Mouse (Mus musculus): ENCODE measurements around the gene Tspo.

The Tspo gene

DNA sequence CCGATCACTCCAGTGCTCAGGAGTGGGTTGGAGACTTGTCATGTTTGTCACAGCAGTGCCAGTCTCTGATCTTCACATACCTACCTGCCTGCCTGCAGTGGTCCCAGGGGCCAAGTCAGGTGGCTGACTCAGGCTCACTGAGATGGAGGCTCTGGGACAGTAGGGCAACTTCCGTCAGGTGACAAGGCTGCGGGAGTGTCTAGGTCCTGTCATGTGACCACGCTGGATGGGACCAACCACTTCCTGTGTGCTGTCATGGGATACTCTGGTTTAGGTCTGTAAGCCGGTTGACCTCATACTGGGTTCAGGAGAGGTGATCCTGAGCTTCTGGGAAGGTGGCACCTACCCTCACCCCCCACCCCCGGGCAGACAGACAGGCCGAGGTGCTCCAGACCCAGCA is 17.4 kb upstream of the Tspo start:
- no peak for DNase-seq

DNA sequence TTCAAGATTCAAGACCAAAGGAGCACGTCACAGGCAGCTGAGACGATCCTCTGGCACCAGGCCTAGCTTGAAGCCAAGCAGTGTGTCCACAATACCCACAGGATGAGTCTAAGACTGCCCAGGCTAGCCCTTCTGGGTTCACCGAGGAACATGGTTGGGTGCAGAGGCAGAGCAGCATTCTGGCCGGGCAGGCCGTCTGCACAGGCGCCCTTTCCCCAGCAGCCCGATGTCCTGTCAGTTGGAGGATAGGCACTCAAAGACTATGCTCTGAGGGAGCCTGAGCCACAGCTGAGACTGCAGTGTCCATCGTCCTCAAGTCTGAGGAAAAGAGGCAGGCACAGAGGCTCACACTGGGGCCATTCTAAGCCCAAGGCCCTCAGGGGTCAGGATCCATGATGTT is 16.2 kb upstream of the Tspo start:
- DNase-seq = no peak

DNA sequence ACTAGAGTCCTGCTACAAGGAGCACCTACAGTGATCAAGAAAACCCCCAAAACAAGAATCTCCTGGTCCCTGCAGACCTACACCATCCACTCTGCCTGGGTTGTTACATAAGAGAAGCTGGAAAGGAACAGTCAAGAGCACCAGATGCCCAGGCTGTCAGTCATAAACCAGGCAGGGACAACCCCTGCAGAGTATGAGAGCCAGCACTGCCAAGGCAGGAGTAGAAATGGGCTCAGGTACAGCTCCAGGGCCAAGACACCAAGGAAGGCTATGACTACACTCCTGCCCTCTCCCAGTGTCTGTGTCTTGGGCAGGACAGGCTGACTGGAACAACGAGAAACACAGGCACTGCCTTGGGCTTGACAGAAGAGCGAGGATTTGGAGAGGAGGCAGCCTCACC is 13.3 kb upstream of the Tspo start:
- DNase-seq = no peak

DNA sequence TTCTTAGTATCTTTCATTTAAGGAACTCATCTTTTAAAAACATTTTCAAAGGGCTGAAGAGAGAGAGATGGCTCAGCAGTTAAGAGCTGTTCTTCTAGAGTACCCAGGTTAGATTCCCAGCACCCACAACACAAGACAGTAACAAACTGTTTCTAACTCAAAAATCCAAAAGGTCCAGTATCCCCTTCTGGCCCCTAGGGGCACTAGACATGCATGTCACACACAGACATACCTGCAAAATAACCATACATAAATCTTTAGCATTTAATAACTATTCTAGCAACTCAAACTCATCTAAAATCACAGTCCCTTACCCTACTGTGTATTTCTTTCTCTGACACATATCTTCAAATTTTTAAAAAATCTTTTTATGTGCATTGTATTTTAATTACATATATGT is 9.6 kb upstream of the Tspo start:
- no peak for DNase-seq

DNA sequence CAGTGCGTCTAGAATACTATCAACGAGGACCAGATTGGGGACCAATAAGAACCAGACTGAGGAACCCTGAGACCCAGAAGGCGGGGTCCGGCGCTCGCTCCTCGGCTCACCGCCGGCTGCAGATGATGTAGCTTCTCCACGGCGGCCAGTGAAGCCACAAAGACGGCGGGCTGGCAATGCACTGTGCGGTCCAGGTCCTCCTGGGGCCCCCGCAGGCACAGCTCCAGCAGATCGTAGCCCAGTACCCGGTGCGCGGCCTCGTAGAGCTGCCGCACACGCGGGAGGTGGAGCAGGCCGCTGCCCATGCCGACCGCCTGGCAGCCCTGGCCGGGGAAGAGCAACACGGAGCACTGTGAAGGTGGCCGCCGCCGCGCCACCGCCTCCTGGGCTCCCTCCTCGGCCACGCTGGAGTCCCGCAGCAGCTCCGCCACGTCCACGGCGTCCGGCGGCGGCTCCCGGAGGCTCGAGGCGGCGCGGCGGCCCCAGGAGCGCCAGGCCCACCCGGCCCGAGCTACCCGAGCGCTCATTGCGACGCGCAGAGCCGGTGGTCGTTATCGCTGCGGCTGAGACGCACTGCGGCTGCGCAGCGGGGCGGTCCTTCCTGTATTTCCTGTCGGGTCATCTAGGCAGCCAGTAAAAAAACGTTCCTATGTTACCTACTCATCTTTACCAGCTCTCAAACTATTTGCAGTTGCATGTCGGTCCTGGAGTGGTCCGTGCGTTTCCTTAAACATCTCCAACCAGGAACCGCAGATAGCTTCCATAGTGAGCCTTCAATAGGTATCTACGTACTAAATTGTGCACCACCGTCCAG is 8.0 kb upstream of the Tspo start:
- peak; percentile 83 for DNase-seq

DNA sequence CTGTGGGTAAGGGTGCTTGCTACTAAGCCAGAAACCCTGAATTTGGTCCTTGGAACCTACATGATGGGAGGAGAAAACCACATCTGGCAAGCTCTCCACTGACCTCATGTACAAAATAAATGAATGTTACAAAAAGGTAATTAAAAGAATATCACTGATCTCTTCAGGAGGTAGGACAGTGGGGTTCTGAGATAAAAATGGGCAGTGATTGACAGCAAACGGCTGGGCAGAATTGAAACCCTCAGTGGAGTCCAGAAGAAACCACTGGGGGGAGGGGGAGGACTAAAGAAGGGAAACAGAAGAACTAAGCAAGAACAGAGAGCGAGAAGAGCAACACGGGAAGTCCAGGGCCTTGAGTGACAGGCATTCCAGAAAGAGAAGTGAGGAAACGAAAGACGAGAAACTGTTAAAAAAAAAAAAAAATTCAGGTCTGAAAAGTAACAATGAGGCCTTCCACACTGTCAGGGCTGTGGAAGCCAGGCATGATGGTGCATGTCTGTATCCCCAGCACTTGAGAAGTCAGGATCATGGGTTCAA is 2.4 kb upstream of the Tspo start:
- DNase-seq = no peak

DNA sequence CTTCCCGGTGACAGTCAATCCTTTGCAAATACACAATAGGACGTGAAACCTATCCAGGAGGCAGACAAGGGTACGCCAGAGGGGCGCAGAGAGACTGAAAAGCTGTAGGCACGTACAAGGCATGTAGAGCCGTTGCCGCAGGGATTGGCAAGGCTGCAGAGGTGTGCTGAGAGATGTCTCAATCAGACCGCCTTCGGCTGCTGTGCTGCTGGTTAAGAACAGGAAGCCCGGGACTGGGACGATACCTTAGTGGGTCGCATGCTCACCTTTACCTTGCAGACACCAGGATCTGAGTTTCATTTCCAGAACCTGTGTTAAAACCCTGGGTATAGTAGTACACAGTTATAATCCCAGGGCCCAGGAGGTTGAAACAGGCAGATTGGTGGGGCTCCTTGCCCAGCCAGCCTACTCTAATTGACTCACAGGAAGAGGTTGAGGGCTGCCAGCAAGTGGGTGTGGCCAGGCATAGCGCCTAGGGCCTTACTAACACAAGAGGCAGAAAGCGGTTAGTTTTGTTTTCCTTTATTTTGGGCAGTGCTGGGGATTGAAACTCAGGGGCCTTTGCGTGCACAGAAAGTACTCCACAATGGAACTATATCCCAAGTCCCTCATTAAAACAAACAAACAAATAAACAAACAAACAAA is 644 bp upstream of the Tspo start:
- DNase-seq = no peak

DNA sequence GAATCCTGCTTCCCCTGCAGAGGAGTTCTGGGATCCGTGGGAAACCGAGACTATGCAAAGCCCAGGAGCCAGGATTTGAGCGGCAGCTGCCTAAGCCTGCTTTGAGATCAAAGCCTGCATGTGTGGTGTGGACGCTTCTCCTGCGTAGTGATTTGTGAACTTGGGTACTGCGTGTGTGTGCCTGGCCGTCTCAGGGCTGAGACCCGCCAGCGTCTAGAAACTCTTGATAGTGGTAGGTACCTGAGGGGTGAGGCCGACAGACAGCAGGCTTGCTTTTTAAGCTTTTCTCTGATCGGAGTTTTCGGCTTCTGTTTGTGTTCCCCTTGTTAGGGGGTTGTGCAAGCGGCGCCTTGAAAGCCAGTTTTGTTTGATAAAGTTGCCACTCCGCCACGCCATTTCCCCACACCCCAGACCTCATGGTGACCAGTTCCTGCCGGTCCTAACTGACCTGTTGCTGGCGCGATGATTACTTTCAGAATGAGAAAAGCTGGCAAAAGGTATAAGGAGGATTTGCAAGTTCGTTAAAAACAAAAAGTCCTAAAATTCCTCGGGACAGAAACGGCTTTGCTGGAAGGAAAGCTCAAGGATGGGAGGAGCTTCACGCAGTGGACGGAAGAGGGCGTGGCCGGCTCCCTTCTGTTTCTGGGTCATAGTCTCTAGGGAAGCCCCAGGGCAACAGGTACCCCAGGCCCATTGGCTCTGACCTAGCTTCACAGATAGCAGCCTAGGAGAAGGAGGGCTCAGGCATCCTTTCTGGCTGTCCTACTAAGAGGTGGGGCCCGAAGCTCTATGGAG is 662 bp downstream of the Tspo start:
- no peak for DNase-seq

DNA sequence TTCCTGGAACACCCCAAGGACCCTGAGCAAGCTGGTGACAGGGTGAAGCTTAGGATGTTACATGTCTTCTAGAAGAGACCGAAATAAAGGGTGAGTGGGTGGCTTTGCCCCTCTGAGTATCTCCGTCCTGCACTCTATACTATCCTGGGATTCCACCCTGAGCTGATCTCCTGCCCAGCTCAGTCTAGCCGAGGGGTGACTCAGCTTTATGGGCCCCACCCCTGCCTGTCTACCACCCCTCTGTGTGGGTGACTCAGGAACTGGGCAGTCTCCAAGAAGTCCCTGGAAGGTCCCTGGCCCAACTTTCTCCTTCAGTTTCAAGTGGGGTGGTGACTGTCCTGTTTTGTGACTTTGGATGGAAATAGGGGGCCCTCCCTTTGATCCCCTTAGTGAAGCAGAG is 2.0 kb downstream of the Tspo start:
- no peak for DNase-seq

DNA sequence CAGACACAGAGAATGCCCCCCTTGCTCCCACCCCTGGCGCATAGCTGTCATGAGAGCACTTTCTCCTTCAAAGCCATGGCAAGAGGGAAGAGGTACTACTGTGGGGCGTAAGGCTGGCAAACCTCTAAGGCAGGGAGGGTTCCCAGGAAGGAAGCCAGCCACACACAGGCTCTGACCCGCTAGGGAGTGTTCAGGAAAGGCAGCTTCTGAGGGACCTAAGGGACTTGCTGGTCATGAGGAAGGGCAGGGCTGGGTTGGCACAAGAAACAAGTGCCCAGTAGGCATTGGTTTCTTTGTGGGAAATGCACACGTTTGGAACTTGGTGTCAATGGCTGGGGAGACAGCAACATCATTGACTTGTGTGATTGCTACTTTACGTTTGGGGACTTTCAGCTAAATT is 2.6 kb downstream of the Tspo start:
- DNase-seq = no peak

DNA sequence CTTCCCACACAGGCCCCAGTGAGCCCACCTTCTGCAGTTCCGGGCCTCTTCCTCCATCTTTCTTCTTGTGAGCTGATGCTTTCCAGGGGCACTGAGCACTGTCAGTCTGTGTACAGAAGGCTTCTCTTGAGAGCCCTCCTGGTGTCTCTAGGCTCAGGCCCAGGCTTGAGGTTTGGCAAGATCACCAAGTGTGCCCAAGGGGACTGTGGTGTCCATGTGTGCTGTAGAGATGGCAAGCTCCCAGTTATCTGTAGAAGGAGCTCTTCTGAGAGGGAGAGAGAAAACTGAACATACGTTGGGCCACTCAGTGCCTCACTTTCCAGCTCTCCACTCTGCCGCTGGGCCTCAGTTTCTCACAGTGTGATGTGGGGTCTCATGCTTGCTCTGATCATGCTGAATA is 4.3 kb downstream of the Tspo start:
- DNase-seq = no peak

DNA sequence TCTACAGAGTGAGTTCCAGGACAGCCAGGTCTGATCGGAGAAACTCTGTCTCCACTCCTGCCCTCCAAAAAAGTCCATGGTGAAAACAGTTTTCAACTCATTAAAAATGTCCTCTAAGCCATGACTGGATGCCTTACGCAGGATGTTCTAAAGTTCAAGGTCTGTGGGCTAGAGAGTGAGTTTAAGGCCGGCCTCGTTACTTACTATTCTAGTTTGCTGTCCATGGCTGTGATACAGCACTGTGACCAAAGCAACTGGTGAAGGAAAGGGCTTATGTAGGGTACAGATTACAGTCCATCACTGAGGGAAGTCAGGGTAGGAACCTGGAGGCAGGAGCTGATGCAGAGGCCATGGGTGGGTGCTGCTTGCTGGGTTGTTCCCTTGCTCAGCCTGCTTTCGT is 5.2 kb downstream of the Tspo start:
- DNase-seq = no peak

DNA sequence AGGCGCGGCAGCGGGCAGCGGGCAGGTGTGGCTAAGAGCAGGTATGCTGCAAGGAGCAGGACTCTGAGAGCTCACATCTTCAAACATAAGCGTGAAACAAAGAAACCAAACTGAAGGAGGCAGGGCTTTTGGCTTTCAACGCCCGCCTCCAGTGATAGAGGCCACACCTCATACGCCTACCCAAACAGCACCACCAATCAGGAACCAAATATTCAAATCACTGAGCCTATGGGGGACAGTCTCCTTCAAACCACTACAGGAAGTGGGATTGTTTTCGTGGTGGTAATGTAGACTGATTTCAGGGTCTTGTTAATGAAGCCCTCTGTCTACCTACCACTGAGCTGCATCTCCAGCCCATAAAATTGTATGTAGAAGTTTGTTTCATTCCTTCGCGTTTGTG is 6.3 kb downstream of the Tspo start:
- DNase-seq = no peak

DNA sequence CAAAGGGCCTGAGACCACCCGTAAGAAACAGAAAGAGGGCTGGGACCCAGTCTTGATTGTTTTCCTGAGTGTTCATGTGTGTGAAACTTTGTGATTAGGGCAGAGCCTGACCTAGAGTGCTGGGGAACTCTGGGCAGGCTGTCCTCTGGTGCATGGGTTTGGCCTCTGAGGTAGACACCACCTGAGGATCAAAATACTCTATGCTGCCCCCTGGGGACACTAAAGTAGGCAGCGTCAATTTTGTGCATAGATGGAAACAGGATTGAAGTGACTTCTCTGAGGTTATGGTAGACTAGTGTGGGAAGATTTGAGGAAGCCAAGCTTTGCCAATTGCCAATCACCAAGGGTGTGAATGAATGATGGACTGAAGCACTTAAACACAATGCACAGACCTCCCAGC is 7.2 kb downstream of the Tspo start:
- no peak for DNase-seq

DNA sequence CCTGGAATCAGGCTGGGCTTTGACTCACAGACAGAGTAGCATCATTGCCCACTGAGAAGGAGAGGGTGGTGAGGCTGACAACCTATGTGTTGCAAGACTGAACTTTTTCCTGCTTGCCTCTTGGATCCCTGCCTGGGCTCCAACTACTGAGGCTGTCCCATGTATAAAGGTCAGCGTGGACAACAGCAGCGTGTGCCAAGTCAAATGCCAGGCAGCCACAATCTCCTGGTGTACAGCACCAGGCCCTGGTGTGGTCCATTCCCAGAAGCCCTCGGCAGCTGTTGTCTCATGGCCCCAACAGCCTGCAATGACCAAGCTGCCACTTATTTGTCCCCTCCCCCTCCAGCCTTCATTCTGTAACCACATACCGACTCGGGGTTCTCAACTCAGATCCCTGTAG is 8.2 kb downstream of the Tspo start:
- DNase-seq = no peak

DNA sequence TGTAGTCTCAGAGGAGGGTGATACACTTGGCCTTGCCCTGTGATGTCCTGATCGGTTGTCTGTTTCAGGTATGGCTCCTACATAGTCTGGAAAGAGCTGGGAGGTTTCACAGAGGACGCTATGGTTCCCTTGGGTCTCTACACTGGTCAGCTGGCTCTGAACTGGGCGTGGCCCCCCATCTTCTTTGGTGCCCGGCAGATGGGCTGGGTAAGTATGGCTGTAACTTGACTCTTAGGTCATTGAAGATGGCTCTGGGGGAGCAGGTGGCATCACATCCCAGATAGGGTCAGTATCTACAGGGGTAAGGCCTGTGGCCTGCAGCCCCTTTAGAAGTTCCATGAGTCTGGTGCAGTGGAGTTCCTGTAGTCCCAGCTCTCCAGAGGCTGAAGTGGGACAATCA is 8.7 kb downstream of the Tspo start:
- DNase-seq = no peak

DNA sequence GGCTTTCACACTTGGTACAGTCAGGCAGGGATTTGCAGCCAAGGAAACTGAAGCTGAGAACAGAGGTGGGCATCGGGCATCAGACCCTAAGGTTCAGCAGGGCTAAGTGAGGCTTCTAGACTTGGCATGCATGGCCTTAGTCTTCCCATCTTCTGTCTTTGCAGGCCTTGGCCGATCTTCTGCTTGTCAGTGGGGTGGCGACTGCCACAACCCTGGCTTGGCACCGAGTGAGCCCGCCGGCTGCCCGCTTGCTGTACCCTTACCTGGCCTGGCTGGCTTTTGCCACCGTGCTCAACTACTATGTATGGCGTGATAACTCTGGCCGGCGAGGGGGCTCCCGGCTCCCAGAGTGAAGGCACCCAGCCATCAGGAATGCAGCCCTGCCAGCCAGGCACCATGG is 10.2 kb downstream of the Tspo start:
- peak; percentile 21 for DNase-seq

DNA sequence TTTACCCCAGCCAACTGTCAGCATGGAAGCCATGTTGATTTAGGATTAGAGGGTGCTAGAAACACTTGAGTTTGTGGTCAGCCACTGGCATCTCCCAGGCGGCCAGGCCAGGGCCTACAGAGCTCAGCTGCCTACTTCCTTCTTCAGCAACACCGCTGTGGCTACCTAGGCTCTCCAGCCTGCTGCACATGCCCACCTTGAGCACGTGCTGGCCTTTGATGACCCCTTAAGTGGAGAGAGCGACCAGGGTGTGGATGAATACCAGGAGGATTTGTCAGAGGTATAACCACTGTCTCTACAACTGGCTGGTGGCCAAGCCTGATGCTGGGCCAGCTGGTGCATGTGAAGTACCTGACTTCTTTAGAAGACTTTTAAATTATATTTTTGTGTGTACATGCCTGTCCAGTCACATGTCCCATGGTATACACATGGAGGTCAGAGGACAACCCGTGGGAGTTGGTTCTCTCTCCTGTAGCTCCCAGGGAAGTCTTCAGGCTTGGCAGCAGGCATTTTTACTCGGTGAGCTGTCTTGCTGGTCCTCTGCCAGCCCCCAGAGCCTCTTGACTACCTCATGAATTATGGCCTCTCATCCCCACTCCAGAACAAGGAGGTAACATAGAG is 11.4 kb downstream of the Tspo start:
- DNase-seq = no peak

DNA sequence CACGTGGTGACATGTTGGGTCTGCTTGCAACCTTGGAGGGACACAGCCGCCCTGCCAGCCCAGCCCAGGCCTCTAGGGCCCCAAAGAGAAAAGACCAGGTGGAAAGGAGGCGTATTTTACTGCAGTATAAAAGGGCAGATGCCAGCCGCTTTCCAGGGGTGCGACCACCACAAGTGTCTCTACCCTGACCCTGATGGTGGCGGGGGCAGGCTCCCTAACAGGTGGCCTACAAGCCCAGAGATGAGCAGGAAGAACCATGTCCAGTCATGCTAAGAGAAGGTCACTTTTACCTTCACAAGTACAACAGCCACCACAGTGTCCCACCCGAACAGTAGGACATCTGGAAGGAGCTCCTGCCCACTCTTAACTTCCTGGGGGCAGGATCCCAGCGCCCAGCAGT is 12.2 kb downstream of the Tspo start:
- no peak for DNase-seq

DNA sequence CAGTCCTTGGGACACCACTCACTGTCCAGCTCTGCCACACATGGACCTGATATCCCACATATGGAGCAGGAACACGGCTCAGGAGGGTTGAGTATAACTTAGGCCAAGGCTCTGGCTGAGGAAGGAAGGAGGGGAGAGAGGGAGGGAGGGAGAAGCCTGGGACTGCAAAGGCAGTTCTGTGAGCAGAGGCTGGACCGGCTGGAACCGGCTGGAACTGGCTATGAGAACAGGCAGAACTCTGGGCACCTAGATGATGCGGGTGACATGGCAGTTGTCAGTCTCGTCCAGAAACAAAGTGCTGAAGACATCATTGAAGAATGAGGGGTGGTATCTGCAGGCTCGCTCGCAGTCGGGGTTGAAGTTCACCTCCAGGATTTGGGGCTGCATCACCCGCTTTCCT is 13.3 kb downstream of the Tspo start:
- no peak for DNase-seq

DNA sequence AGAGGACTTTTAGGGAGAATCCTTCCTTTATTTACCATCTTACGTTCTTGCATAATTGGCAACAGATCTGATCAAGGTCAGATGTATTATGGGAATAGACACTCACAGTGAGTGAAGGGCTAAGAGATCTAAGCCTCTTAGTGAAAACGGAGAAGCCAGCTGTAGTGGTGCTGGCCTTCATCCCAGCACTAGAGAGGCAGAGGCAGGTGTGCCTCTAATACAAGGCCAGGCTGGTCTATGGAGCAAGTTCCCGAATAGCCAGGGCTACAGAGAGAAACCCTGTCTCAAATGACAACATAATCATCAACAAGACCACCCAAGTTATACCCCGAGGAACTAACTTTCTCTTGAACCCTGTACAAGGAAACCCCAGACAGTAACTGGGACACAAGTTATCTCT is 19.5 kb downstream of the Tspo start:
- DNase-seq = no peak

DNA sequence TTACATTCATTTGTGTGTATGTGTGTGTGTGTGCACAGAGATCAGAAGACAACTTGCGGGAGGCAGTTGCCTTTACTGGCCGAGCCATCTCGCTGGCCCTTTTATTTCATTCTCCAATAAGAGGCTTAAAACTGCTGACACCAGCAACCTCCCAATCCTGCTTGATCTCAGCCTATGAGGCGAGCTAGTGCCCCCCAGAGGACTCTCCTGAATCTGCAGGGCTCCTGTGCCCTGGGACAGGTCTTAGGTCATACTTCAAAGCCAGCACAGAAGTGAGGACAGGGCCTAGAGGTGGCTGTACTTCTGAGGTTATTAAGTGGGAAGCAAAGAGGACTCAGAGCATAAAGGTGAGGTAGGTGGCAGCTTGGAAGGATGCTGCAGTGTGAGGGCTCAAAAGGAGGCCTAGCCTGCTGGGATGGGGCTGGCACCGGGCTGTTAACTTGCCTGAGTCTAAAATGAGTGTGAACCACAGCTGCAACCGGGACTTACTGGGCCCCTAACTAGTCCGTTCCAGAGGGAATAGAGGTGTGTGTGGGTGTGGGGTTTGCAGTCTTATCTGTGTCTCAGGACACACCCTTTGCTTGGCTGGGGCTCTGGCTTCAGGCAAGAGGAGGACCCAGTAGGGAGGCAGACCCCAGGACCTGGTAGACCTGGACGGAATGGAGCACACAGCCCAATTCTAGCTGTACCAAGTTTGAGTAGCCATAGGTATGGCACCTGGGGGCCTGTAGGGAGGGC is 20.2 kb downstream of the Tspo start:
- no peak for DNase-seq
